Mouse (Mus musculus) myocyte (in vitro differentiated cells): ENCODE measurements at regions not wholly inside any gene's neighbourhood (a gene's known extent, or its start where the extent isn't known, plus 50 kb on each side); places are given as distances from the start of the nearest gene placed in this dataset.

ENCODE experiments used
- CEBPB ChIP-seq: IDR thresholded peaks from 2 replicates; pipeline ENCODE4 v1.6.1; 2011; ENCODE audit warnings: mild to moderate bottlenecking, moderate library complexity; ENCODE audit not compliant: poor library complexity, insufficient read depth, severe bottlenecking
- POLR2A ChIP-seq: IDR thresholded peaks from one replicate; pipeline ENCODE4 v1.6.1; 2011; ENCODE audit warnings: low read depth, mild to moderate bottlenecking, control low read depth, moderate library complexity; ENCODE audit not compliant: insufficient read length
- POLR2AphosphoS2 ChIP-seq: IDR thresholded peaks from one replicate; pipeline ENCODE4 v1.6.1; 2011; ENCODE audit warnings: low read depth, control low read depth; ENCODE audit not compliant: insufficient read length
- SRF ChIP-seq: IDR thresholded peaks from one replicate; pipeline ENCODE4 v1.6.1; 2011; ENCODE audit warnings: low read depth; ENCODE audit not compliant: control insufficient read depth, insufficient read length
- USF1 ChIP-seq: IDR thresholded peaks from one replicate; pipeline ENCODE4 v1.6.1; 2011; ENCODE audit warnings: low read depth, mild to moderate bottlenecking, control low read depth, moderate library complexity

DNA sequence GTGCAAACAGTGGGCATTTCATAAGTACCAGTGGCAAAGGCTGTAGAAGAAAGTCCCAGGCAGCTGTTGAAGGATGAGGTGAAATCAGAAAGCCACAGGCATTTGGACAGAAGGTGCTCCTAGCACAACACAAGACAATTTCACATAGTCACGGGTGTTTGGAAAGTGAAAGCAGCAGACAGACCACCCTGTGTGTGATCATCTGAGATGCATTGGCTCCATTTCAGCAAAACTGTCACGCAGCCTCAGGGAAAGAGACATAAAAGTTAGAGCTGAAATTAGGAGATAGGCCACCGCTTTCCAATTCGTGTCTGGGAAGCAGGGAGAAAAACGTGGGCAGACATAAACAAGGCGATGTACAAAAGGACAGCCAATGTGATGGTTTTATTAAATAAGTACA, 2418.5 kb upstream of the Pcdh20 start:
- TF ChIP-seq USF1 (no peak), SRF (no peak), POLR2A (no peak), CEBPB (no peak), POLR2AphosphoS2 (no peak)
